Mouse (Mus musculus) midbrain, embryonic 11.5 days (tissue): ENCODE results near the gene Taar8b. TPM values are rescaled to one million over a fixed set of nuclear protein-coding genes. Genes with fewer than 3 reads are reported as not detected.
"Not testable (repeated sequence)": the region's sequence is repeated elsewhere in the genome, so short reads cannot be mapped to it uniquely, and the experiment has no call there.

ENCODE experiments used
- ATAC-seq: fragments of 200-750 bp; cut with Nextera tagmentation; 2 replicates; pipeline ENCODE4 v1.8.0; 2017; ENCODE audit warnings: moderate TSS enrichment, moderate library complexity; ENCODE audit not compliant: low FRiP score
- DNase-seq: peaks from one replicate; pipeline ENCODE4 v3.0.0; 2015; ENCODE audit warnings: low spot score; ENCODE audit errors: missing footprints
- H3K27ac ChIP-seq: fragments of 300-500 bp; sonication (generic); 2 replicates; pipeline ENCODE4 v1.5.1; 2014; ENCODE audit warnings: low read depth, low read length
- H3K27me3 ChIP-seq: fragments of 300-500 bp; sonication (generic); 2 replicates; pipeline ENCODE4 v1.6.1; 2014; ENCODE audit warnings: mild to moderate bottlenecking, low read length, moderate library complexity, mixed read lengths; ENCODE audit not compliant: control insufficient read depth, insufficient read depth
- H3K36me3 ChIP-seq: fragments of 300-500 bp; sonication (generic); 2 replicates; pipeline ENCODE4 v1.6.1; 2014; ENCODE audit warnings: mild to moderate bottlenecking, low read length, moderate library complexity, mixed read lengths; ENCODE audit not compliant: control insufficient read depth, insufficient read depth
- H3K4me1 ChIP-seq: fragments of 300-500 bp; sonication (generic); 2 replicates; pipeline ENCODE4 v1.6.1; 2014; ENCODE audit warnings: low read length; ENCODE audit not compliant: control insufficient read depth, insufficient read depth
- H3K4me2 ChIP-seq: fragments of 300-500 bp; sonication (generic); 2 replicates; pipeline ENCODE4 v1.6.1; 2014; ENCODE audit warnings: mild to moderate bottlenecking, moderate library complexity
- H3K4me3 ChIP-seq: fragments of 300-500 bp; sonication (generic); 2 replicates; pipeline ENCODE4 v1.5.1; 2014; ENCODE audit warnings: low read depth, low read length
- H3K9ac ChIP-seq: fragments of 300-500 bp; sonication (generic); 2 replicates; pipeline ENCODE4 v1.6.1; 2014; ENCODE audit warnings: low read length
- H3K9me3 ChIP-seq: fragments of 300-500 bp; sonication (generic); 2 replicates; pipeline ENCODE4 v1.6.1; 2016; ENCODE audit warnings: low read length; ENCODE audit not compliant: control insufficient read depth
- WGBS: fragments of 180-500 bp; shearing (Covaris S2); extraction: QIAGEN DNeasy Blood & Tissue Kit; methylation state at CpG from one replicate; pipeline ENCODE4 v1.1.7; 2014; 5-methylcytosine and 5-hydroxymethylcytosine counted together
- polyA plus RNA-seq: library from polyadenylated mRNA; unstranded; fragments of >200 nt; fragmentation: Nextera tagmentation; extraction: Ambion mirVana; gene quantifications from 2 replicates; pipeline ENCODE4 v1.2.1, GENCODE M21; 2014

The Taar8b gene
- polyA plus RNA-seq, 1 experiment from 2014 or later: not detected

DNA sequence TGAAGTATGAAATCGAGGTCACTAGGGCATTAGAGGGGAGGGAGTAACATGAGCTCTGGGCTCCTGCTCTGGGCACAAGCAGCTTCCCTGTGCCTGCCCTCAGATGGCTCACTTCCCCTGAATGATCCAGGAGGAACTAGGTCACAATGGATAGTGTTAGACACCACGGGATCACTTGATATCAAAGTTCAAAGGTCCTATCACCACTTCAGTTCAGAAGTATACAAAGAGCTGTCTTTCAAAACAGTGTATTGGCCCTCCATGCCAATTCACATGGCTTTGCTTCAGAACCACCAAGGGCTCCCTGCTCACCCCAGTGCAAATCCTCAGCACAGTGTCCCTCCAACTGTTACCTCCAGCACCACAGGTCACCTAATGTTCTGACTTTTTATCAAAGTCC lies 17.3 kb downstream of the Taar8b start:
- H3K9me3 ChIP-seq, H3K27me3 ChIP-seq, H3K27ac ChIP-seq, H3K9ac ChIP-seq, H3K4me1 ChIP-seq, DNase-seq, H3K4me3 ChIP-seq, H3K4me2 ChIP-seq, H3K36me3 ChIP-seq, ATAC-seq: not testable (repeated sequence)
- WGBS: 54% methylated on average over 2 of the region's 2 CpGs

DNA sequence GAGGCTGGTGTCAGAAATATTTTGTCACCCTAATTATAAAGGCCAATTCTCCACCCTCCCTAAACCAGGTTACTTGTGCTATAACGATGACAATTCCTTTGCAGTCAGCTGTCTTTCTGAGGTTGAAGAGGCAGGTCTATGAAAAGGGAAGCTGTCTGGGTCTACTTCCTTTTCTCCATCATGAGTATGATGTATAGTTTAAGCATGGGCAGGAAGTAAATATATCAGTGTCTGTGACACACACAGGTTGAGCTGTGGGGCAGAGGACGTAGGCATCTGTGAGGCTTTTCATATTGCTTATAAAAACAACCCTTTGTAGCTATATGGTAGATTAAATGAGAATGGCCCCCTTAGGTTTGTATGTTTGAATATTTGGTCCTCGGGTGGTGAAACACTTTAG lies 33.1 kb downstream of the Taar8b start:
- no peak overlapping the region for H3K4me3 ChIP-seq
- no peak for DNase-seq
- no peaks in the 10 kb centered on the region for H3K4me1 ChIP-seq
- WGBS: 91% methylated on average over 3 of the region's 3 CpGs
- H3K4me2 ChIP-seq: no peak overlapping the region
- no peak overlapping the region for H3K9ac ChIP-seq
- no peaks in the 10 kb centered on the region for H3K9me3 ChIP-seq
- no peak overlapping the region for H3K27ac ChIP-seq
- H3K27me3 ChIP-seq: no peaks in the 10 kb centered on the region
- H3K36me3 ChIP-seq: no peaks in the 10 kb centered on the region
- ATAC-seq: no peak

DNA sequence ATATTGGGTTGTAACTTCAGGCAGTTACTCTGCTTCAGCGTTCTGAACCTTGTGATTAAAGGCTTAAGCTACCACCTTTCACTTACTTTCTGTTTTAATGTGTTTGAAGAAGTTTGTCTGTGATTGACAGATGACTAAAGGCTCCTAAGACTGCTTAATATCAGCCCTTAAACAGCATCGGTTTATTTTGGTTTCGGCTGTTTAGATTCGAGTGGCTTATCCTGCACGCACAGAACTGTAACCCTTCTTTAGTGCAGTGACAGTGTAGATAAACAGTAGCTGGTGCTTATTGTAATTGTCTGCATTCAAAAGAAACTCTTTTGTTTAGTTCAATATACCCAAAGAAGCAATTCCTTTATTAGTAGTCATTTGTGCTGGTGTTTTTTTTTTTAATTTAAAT lies 40.1 kb downstream of the Taar8b start:
- H3K4me2 ChIP-seq: no peak overlapping the region
- DNase-seq: no peak
- 83% methylated on average over 5 of the region's 5 CpGs for WGBS
- H3K36me3 ChIP-seq: no peaks in the 10 kb centered on the region
- H3K9me3 ChIP-seq: no peaks in the 10 kb centered on the region
- no peak overlapping the region for H3K9ac ChIP-seq
- no peak overlapping the region for H3K4me3 ChIP-seq
- H3K4me1 ChIP-seq: no peaks in the 10 kb centered on the region
- no peak overlapping the region for H3K27ac ChIP-seq
- ATAC-seq: no peak
- H3K27me3 ChIP-seq: no peaks in the 10 kb centered on the region

DNA sequence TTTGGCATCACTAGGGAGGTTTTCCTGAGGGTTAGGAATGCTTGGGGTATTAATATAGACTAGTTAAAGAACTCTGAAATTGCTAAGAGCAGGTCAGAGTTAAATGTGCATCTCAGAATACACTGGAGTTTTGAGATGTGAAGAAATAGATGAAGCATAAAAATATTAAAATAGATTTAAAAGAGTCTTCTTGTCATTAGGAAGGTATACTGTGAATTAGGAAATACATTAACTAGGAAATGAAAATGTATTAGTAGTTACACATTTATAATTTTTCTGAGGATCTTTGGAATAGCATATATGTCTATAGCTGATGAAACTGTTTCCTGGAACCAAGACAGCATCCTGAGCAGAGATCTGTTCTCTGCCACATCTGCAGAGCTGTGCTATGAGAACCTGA lies 42.9 kb downstream of the Taar8b start, which contains the start of gene Taar7f:
TSS of gene Taar7f (plus strand) at position 301 of the 400 bp plus-strand sequence.
- no peak for ATAC-seq
- Histone ChIP-seq H3K4me3 (no peak within 1 kb of the TSS), H3K9me3 (no peaks in the 10 kb centered on the region), H3K36me3 (no peaks in the 10 kb centered on the region), H3K27ac (no peak within 1 kb of the TSS), H3K27me3 (no peaks in the 10 kb centered on the region), H3K4me1 (no peaks in the 10 kb centered on the region), H3K4me2 (no peak within 1 kb of the TSS), H3K9ac (no peak within 1 kb of the TSS)
- no peak for DNase-seq

Other genes with a start within 250 kb of the Taar8b start
- gene Vnn3, start 240.8 kb downstream of the Taar8b start, polyA plus RNA-seq: not detected in 2 replicates
- 2.6 and 2.9 TPM in 2 replicates for gene Vnn1, start 197.6 kb downstream of the Taar8b start, polyA plus RNA-seq
- gene Taar1, start 171.9 kb downstream of the Taar8b start, polyA plus RNA-seq: not detected in 2 replicates
- not detected in 2 replicates for gene Taar2, start 153.7 kb downstream of the Taar8b start, polyA plus RNA-seq
- not detected in 2 replicates for gene Taar3, start 142.7 kb downstream of the Taar8b start, polyA plus RNA-seq
- not detected in 2 replicates for gene Taar4, start 131.8 kb downstream of the Taar8b start, polyA plus RNA-seq
- not detected in 2 replicates for gene Taar5, start 121.6 kb downstream of the Taar8b start, polyA plus RNA-seq
- gene Taar6, start 106.6 kb downstream of the Taar8b start, polyA plus RNA-seq: not detected in 2 replicates
- not detected in 2 replicates for gene Taar7a, start 98.8 kb downstream of the Taar8b start, polyA plus RNA-seq
- not detected in 2 replicates for gene Taar7b, start 92.4 kb downstream of the Taar8b start, polyA plus RNA-seq
- not detected in 2 replicates for gene Taar7d, start 65.1 kb downstream of the Taar8b start, polyA plus RNA-seq
- gene Taar7e, start 54.7 kb downstream of the Taar8b start, polyA plus RNA-seq: not detected in 2 replicates
- gene Taar7f, start 42.8 kb downstream of the Taar8b start, polyA plus RNA-seq: not detected in 2 replicates
- not detected in 2 replicates for gene Taar8a, start 15.8 kb downstream of the Taar8b start, polyA plus RNA-seq
- not detected in 2 replicates for gene Taar8c, start 9.6 kb upstream of the Taar8b start, polyA plus RNA-seq
- not detected in 2 replicates for gene Taar9, start 17.2 kb upstream of the Taar8b start, polyA plus RNA-seq
- 98.6 and 99.6 TPM in 2 replicates for gene Stx7, start 57.0 kb upstream of the Taar8b start, polyA plus RNA-seq
- gene Moxd1, start 131.2 kb upstream of the Taar8b start, polyA plus RNA-seq: 1.8 and 3.9 TPM in 2 replicates